Mouse (Mus musculus): Measurements from ENCODE around the gene Olfr606. TPM values are rescaled to one million over a fixed set of nuclear protein-coding genes. Genes with fewer than 3 reads are reported as not detected.
"Not testable (repeated sequence)": the region's sequence is repeated elsewhere in the genome, so short reads cannot be mapped to it uniquely, and the experiment has no call there.

Olfr606 gene
- not detected in 2 replicates for polyA plus RNA-seq (2016; fragmentation: Nextera tagmentation; extraction: Ambion mirVana)

GRCm38 (mm10) chr7:103448746-103449145, at the start of gene Olfr606:
Gene Olfr606 (plus strand): TSS chr7:103449046.
- no peak for DNase-seq (ENCODE audit: low spot score)
- 94% methylated on average over 2 of the region's 2 CpGs for WGBS

GRCm38 (mm10) chr7:103406521-103407055, 42.3 kb upstream of the Olfr606 start:
- not testable (repeated sequence) for DNase-seq (ENCODE audit: low spot score); H3K27me3 ChIP-seq (ENCODE audit: low read depth, poor library complexity, severe bottlenecking); H3K4me3 ChIP-seq; H3K4me1 ChIP-seq; H3K27ac ChIP-seq; H3K9me3 ChIP-seq (replicated peaks); H3K36me3 ChIP-seq
- WGBS, result 80% methylated on average over 3 of the region's 3 CpGs

More at GRCm38 (mm10) chr7:103448746-103449145, at the start of gene Olfr606:
- H3K4me3 ChIP-seq, result no peak within 1 kb of the TSS
- H3K27ac ChIP-seq, result no peak within 1 kb of the TSS
- H3K36me3 ChIP-seq, result no peaks in the 10 kb centered on the region
- no peaks in the 10 kb centered on the region for H3K9me3 ChIP-seq (replicated peaks)
- H3K27me3 ChIP-seq (ENCODE audit: low read depth, poor library complexity, severe bottlenecking), result no peaks in the 10 kb centered on the region
- no peaks in the 10 kb centered on the region for H3K4me1 ChIP-seq

GRCm38 (mm10) chr7:103414772-103415171, 34.1 kb upstream of the Olfr606 start, which contains the start of gene Usp17lc:
Gene Usp17lc (plus strand): TSS chr7:103415072.
- not testable (repeated sequence) for H3K4me3 ChIP-seq; H3K4me1 ChIP-seq; DNase-seq (ENCODE audit: low spot score); H3K27me3 ChIP-seq (ENCODE audit: low read depth, poor library complexity, severe bottlenecking); H3K27ac ChIP-seq; H3K9me3 ChIP-seq (replicated peaks); H3K36me3 ChIP-seq
- WGBS, result 55% methylated on average over 1 of the region's 1 CpGs

GRCm38 (mm10) chr7:103445339-103445738, 3.5 kb upstream of the Olfr606 start, which contains the start of gene Olfr605:
Gene Olfr605 (minus strand): TSS chr7:103445439.
- Histone ChIP-seq H3K27me3 (ENCODE audit: low read depth, poor library complexity, severe bottlenecking) (no peaks in the 10 kb centered on the region), H3K4me1 (no peaks in the 10 kb centered on the region), H3K27ac (no peak within 1 kb of the TSS), H3K9me3 (replicated peaks) (no peaks in the 10 kb centered on the region), H3K4me3 (no peak within 1 kb of the TSS), H3K36me3 (no peaks in the 10 kb centered on the region)
- 97% methylated on average over 1 of the region's 1 CpGs for WGBS
- no peak for DNase-seq (ENCODE audit: low spot score)

- Histone ChIP-seq H3K4me1 (no peaks in the 10 kb centered on the region), H3K27ac (no peak overlapping the region), H3K4me3 (no peak overlapping the region), H3K27me3 (ENCODE audit: low read depth, poor library complexity, severe bottlenecking) (no peaks in the 10 kb centered on the region), H3K36me3 (no peaks in the 10 kb centered on the region), H3K9me3 (replicated peaks) (no peaks in the 10 kb centered on the region)
- 94% methylated on average over 5 of the region's 5 CpGs for WGBS
- DNase-seq (ENCODE audit: low spot score), result no peak
Observed at GRCm38 (mm10) chr7:103460590-103460989, 11.7 kb downstream of the Olfr606 start.

- no peak within 1 kb of the TSS for H3K27ac ChIP-seq
- no peaks in the 10 kb centered on the region for H3K36me3 ChIP-seq
- no peaks in the 10 kb centered on the region for H3K4me1 ChIP-seq
- no peaks in the 10 kb centered on the region for H3K27me3 ChIP-seq (ENCODE audit: low read depth, poor library complexity, severe bottlenecking)
- H3K4me3 ChIP-seq, result no peak within 1 kb of the TSS
- DNase-seq (ENCODE audit: low spot score), result no peak
- no peaks in the 10 kb centered on the region for H3K9me3 ChIP-seq (replicated peaks)
Observed at GRCm38 (mm10) chr7:103469577-103469976, 20.7 kb downstream of the Olfr606 start, which contains the start of gene Olfr608. Gene Olfr608 (plus strand): TSS chr7:103469877.

GRCm38 (mm10) chr7:103477106-103477505, 28.3 kb downstream of the Olfr606 start:
- whole genome bisulfite sequencing, result 92% methylated on average over 9 of the region's 9 CpGs
- not testable (repeated sequence) for H3K36me3 ChIP-seq; H3K27me3 ChIP-seq (ENCODE audit: low read depth, poor library complexity, severe bottlenecking); DNase-seq (ENCODE audit: low spot score); H3K4me1 ChIP-seq; H3K27ac ChIP-seq; H3K9me3 ChIP-seq (replicated peaks); H3K4me3 ChIP-seq

GRCm38 (mm10) chr7:103497962-103498361, 49.1 kb downstream of the Olfr606 start, which contains the start of gene Olfr609:
Gene Olfr609 (minus strand): TSS chr7:103498062.
- 72% methylated on average over 1 of the region's 1 CpGs for WGBS
- no peak for DNase-seq (ENCODE audit: low spot score)
- H3K4me1 ChIP-seq, result no peaks in the 10 kb centered on the region
- H3K4me3 ChIP-seq, result no peak within 1 kb of the TSS
- H3K9me3 ChIP-seq (replicated peaks), result no peaks in the 10 kb centered on the region
- H3K36me3 ChIP-seq, result no peaks in the 10 kb centered on the region
- no peaks in the 10 kb centered on the region for H3K27me3 ChIP-seq (ENCODE audit: low read depth, poor library complexity, severe bottlenecking)
- no peak within 1 kb of the TSS for H3K27ac ChIP-seq

Small RNAs within 50 kb of the gene (microRNA-seq; reads per million reads assigned to microRNA genes)
- gene Gm25774, result not detected

Other genes with a start within 250 kb of the Olfr606 start
- not detected in 2 replicates for gene Olfr593, start 237.2 kb upstream of the Olfr606 start, polyA plus RNA-seq (2016; fragmentation: Nextera tagmentation; extraction: Ambion mirVana)
- not detected in 2 replicates for gene Olfr594, start 232.1 kb upstream of the Olfr606 start, polyA plus RNA-seq (2016; fragmentation: Nextera tagmentation; extraction: Ambion mirVana)
- not detected in 2 replicates for gene Usp17ld, start 196.5 kb upstream of the Olfr606 start, polyA plus RNA-seq (2016; fragmentation: Nextera tagmentation; extraction: Ambion mirVana)
- gene Olfr596, start 143.4 kb upstream of the Olfr606 start, polyA plus RNA-seq (2016; fragmentation: Nextera tagmentation; extraction: Ambion mirVana), result not detected in 2 replicates
- not detected in 2 replicates for gene Olfr597, start 132.7 kb upstream of the Olfr606 start, polyA plus RNA-seq (2016; fragmentation: Nextera tagmentation; extraction: Ambion mirVana)
- gene Olfr598, start 125.5 kb upstream of the Olfr606 start, polyA plus RNA-seq (2016; fragmentation: Nextera tagmentation; extraction: Ambion mirVana), result not detected in 2 replicates
- not detected in 2 replicates for gene Olfr599, start 113.1 kb upstream of the Olfr606 start, polyA plus RNA-seq (2016; fragmentation: Nextera tagmentation; extraction: Ambion mirVana)
- not detected in 2 replicates for gene Olfr600, start 99.4 kb upstream of the Olfr606 start, polyA plus RNA-seq (2016; fragmentation: Nextera tagmentation; extraction: Ambion mirVana)
- not detected in 2 replicates for gene Olfr601, start 86.4 kb upstream of the Olfr606 start, polyA plus RNA-seq (2016; fragmentation: Nextera tagmentation; extraction: Ambion mirVana)
- gene Olfr603, start 62.9 kb upstream of the Olfr606 start, polyA plus RNA-seq (2016; fragmentation: Nextera tagmentation; extraction: Ambion mirVana), result not detected in 2 replicates
- gene Usp17lc, start 34.0 kb upstream of the Olfr606 start, polyA plus RNA-seq (2016; fragmentation: Nextera tagmentation; extraction: Ambion mirVana), result 0.08 TPM in 1 of 2 replicates, not detected in the other
- not detected in 2 replicates for gene Olfr605, start 3.6 kb upstream of the Olfr606 start, polyA plus RNA-seq (2016; fragmentation: Nextera tagmentation; extraction: Ambion mirVana)
- gene Olfr607, start 15.1 kb downstream of the Olfr606 start, polyA plus RNA-seq (2016; fragmentation: Nextera tagmentation; extraction: Ambion mirVana), result not detected in 2 replicates
- gene Olfr608, start 20.8 kb downstream of the Olfr606 start, polyA plus RNA-seq (2016; fragmentation: Nextera tagmentation; extraction: Ambion mirVana), result not detected in 2 replicates
- gene Olfr609, start 49.0 kb downstream of the Olfr606 start, polyA plus RNA-seq (2016; fragmentation: Nextera tagmentation; extraction: Ambion mirVana), result not detected in 2 replicates
- not detected in 2 replicates for gene Olfr610, start 63.1 kb downstream of the Olfr606 start, polyA plus RNA-seq (2016; fragmentation: Nextera tagmentation; extraction: Ambion mirVana)
- gene Olfr611, start 71.8 kb downstream of the Olfr606 start, polyA plus RNA-seq (2016; fragmentation: Nextera tagmentation; extraction: Ambion mirVana), result not detected in 2 replicates
- gene Olfr612, start 93.7 kb downstream of the Olfr606 start, polyA plus RNA-seq (2016; fragmentation: Nextera tagmentation; extraction: Ambion mirVana), result not detected in 2 replicates
- not detected in 2 replicates for gene Olfr613, start 99.0 kb downstream of the Olfr606 start, polyA plus RNA-seq (2016; fragmentation: Nextera tagmentation; extraction: Ambion mirVana)
- gene Olfr615, start 107.0 kb downstream of the Olfr606 start, polyA plus RNA-seq (2016; fragmentation: Nextera tagmentation; extraction: Ambion mirVana), result not detected in 2 replicates
- not detected in 2 replicates for gene Olfr616, start 120.1 kb downstream of the Olfr606 start, polyA plus RNA-seq (2016; fragmentation: Nextera tagmentation; extraction: Ambion mirVana)
- gene Olfr617, start 124.0 kb downstream of the Olfr606 start, polyA plus RNA-seq (2016; fragmentation: Nextera tagmentation; extraction: Ambion mirVana), result not detected in 2 replicates
- not detected in 2 replicates for gene Olfr618, start 141.1 kb downstream of the Olfr606 start, polyA plus RNA-seq (2016; fragmentation: Nextera tagmentation; extraction: Ambion mirVana)
- gene Olfr619, start 151.5 kb downstream of the Olfr606 start, polyA plus RNA-seq (2016; fragmentation: Nextera tagmentation; extraction: Ambion mirVana), result not detected in 2 replicates
- gene Olfr620, start 163.5 kb downstream of the Olfr606 start, polyA plus RNA-seq (2016; fragmentation: Nextera tagmentation; extraction: Ambion mirVana), result not detected in 2 replicates
- gene Olfr622, start 193.7 kb downstream of the Olfr606 start, polyA plus RNA-seq (2016; fragmentation: Nextera tagmentation; extraction: Ambion mirVana), result not detected in 2 replicates
- not detected in 2 replicates for gene Olfr623, start 214.7 kb downstream of the Olfr606 start, polyA plus RNA-seq (2016; fragmentation: Nextera tagmentation; extraction: Ambion mirVana)
- 0.04 and 0.06 TPM in 2 replicates for gene Olfr624, start 222.1 kb downstream of the Olfr606 start, polyA plus RNA-seq (2016; fragmentation: Nextera tagmentation; extraction: Ambion mirVana)
- not detected in 2 replicates for gene Olfr625-ps1, start 233.7 kb downstream of the Olfr606 start, polyA plus RNA-seq (2016; fragmentation: Nextera tagmentation; extraction: Ambion mirVana)